8 mouse cellular contexts compared by ENCODE assay signal in the genomic region with DNA sequence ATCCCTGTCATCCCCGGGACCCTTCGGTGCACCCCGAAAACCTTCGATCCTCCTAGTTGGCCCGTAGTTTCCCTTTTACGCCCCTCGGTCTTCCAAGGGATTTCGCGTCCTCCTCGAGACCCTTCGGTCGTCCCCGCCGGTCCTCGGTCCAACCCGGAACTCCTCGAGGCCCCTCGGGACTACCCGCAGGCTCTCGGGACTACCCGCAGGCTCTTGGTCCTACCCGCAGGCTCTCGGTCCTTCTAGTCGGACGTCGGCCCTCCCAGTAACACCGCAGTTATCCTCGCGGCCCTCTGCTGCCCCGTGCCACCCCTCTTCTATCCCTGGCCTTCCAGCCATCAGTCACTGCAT. TPM values are rescaled to one million over a fixed set of nuclear protein-coding genes. Genes with fewer than 3 reads are reported as not detected.
DNase-seq lines count a peak whose midpoint lies in the region; ATAC-seq and TF ChIP-seq lines count a peak whose summit lies in the region.

No protein-coding gene starts in this region.

- H3K27ac ChIP-seq in thymus, adult 2 months (ENCODE audit: control insufficient read depth, insufficient read depth, low read length), result no peak overlapping the region
- H3K27ac ChIP-seq in cerebellum, adult 2 months (ENCODE audit: insufficient read depth, low read length), result no peak overlapping the region
- no peak overlapping the region for H3K27ac ChIP-seq in kidney, embryonic 16.5 days (ENCODE audit: low read length)
- H3K27ac ChIP-seq in macrophage, result peak overlapping the region; percentile 18; the same call in 1 of the 2 replicates

- H3K36me3 ChIP-seq in thymus, adult 2 months (ENCODE audit: control insufficient read depth, insufficient read depth, low read length), result peaks cover 36% of the 10 kb centered on the region
- peaks cover 37% of the 10 kb centered on the region for H3K36me3 ChIP-seq in kidney, embryonic 16.5 days (ENCODE audit: insufficient read depth, low read length)
- peaks cover 37% of the 10 kb centered on the region for H3K36me3 ChIP-seq in macrophage (ENCODE audit: inconsistent target)

- peaks cover 25% of the 10 kb centered on the region; the same call in 1 of the 2 replicates for H3K79me2 ChIP-seq in macrophage (ENCODE audit: inconsistent target)

- WGBS in thymus, adult 2 months, result 0% methylated on average over 30 of the region's 30 CpGs
- WGBS in cerebellum, adult 2 months, result under 1% methylated on average over 30 of the region's 30 CpGs
- under 1% methylated on average over 30 of the region's 30 CpGs for WGBS in kidney, embryonic 16.5 days
- 0% methylated on average over 30 of the region's 30 CpGs for WGBS in macrophage (ENCODE audit: missing documents)

- H3K27me3 ChIP-seq in thymus, adult 2 months (ENCODE audit: control insufficient read depth, insufficient read depth, low read length), result no peaks in the 10 kb centered on the region
- H3K27me3 ChIP-seq in cerebellum, adult 2 months (ENCODE audit: control insufficient read depth, insufficient read depth, low read length), result no peaks in the 10 kb centered on the region
- H3K27me3 ChIP-seq in kidney, embryonic 16.5 days (ENCODE audit: insufficient read depth, low read length), result no peaks in the 10 kb centered on the region

- no peaks in the 10 kb centered on the region for H3K9me3 ChIP-seq in kidney, embryonic 16.5 days (ENCODE audit: low read length)

- peaks cover 6% of the 10 kb centered on the region for H3K4me1 ChIP-seq in thymus, adult 2 months (replicated peaks; ENCODE audit: control insufficient read depth, insufficient read depth, low read length)
- H3K4me1 ChIP-seq in cerebellum, adult 2 months (ENCODE audit: control insufficient read depth, insufficient read depth, low read length), result peaks cover 8% of the 10 kb centered on the region; the same call in 1 of the 2 replicates
- peaks cover 10% of the 10 kb centered on the region for H3K4me1 ChIP-seq in kidney, embryonic 16.5 days (ENCODE audit: insufficient read depth, low read length)

- peak; percentile 67 for ATAC-seq in kidney, embryonic 16.5 days (ENCODE audit: low FRiP score, low TSS enrichment)

- DNase-seq in thymus, adult 2 months, result no peak
- DNase-seq in thymus, postnatal 0 days (ENCODE audit: low spot score), result no peak
- DNase-seq in cerebellum, adult 2 months, result peak in 1 of 2 experiments; percentile 14
- peak; percentile 13 for DNase-seq in gastrocnemius, postnatal 25 days
- peak; percentile 11 for DNase-seq in spleen, adult 12 weeks (ENCODE audit: low spot score)
- no peak for DNase-seq in B cell, adult 2 months

- TF ChIP-seq CTCF in thymus, adult 2 months (IDR thresholded peaks at IDR 0.05; ENCODE audit: borderline replicate concordance, control insufficient read depth, extremely low read depth, insufficient read depth, low read length, poor library complexity), result no peak
- no peak for TF ChIP-seq CTCF in cerebellum, adult 2 months (IDR thresholded peaks at IDR 0.05; ENCODE audit: borderline replicate concordance, insufficient read depth, low read depth, low read length)

- no peak for TF ChIP-seq POLR2A in thymus, adult 2 months (IDR thresholded peaks at IDR 0.05; ENCODE audit: control insufficient read depth, extremely low read depth, insufficient read depth, low read length, poor library complexity)
- no peak for TF ChIP-seq POLR2A in cerebellum, adult 2 months (IDR thresholded peaks at IDR 0.05; ENCODE audit: borderline replicate concordance, insufficient read depth, low read length)

- H3K4me3 ChIP-seq in thymus, adult 2 months (ENCODE audit: control insufficient read depth, insufficient read depth, low read length), result peak overlapping the region; percentile 88
- H3K4me3 ChIP-seq in cerebellum, adult 2 months (replicated peaks; ENCODE audit: insufficient read depth, low read depth, low read length), result peak overlapping the region; percentile 72
- H3K4me3 ChIP-seq in kidney, embryonic 16.5 days (ENCODE audit: low read length), result peak overlapping the region; percentile 92
- peak overlapping the region; percentile 89 for H3K4me3 ChIP-seq in macrophage (ENCODE audit: inconsistent target)

- H3K9ac ChIP-seq in kidney, embryonic 16.5 days (replicated peaks; ENCODE audit: low read length), result peak overlapping the region; percentile 92

- H3K4me2 ChIP-seq in kidney, embryonic 16.5 days (replicated peaks; ENCODE audit: low read depth, low read length), result peak overlapping the region; percentile 93

RNA-seq across cellular contexts. Expression of a gene that starts 0.5 kb away (rescaled TPM):
- polyA plus RNA-seq in thymus, adult 2 months (2012; rRNA removed), result 394 and 423 TPM in 2 replicates
- 463 and 506 TPM in 2 replicates for polyA plus RNA-seq in thymus, postnatal 0 days (2015; fragmentation: Nextera tagmentation; extraction: Ambion mirVana)
- 101 and 102 TPM in 2 replicates for polyA plus RNA-seq in cerebellum, adult 2 months (2012; rRNA removed)
- total RNA-seq in gastrocnemius, postnatal 25 days (2021), result 10 to 100 TPM; 32.6 to 37.8 TPM
- 162 and 182 TPM in 2 replicates for polyA plus RNA-seq in kidney, embryonic 16.5 days (2015; fragmentation: Nextera tagmentation; extraction: Ambion mirVana)
- 100 to 1,000 TPM; 113 to 211 (median 144) TPM for total RNA-seq in macrophage (2018; cell fraction: chromatin; rRNA removed)
- 100 to 1,000 TPM; 100 to 142 (median 120) TPM for total RNA-seq in macrophage (2018; cell fraction: cytosol; rRNA removed)
- 100 to 1,000 TPM in 9 of 26 experiments, 10 to 100 TPM in 17; 62.6 to 151 (median 91.1) TPM for total RNA-seq in macrophage (2018; cell fraction: nucleus; rRNA removed)
- 108 to 154 TPM (median 139 TPM) in 3 replicates for polyA plus RNA-seq in macrophage (2018)

RNA-seq across cellular contexts. Expression of a gene that starts 38.1 kb away (rescaled TPM):
- polyA plus RNA-seq in thymus, adult 2 months (2012; rRNA removed), result 18.8 and 24.9 TPM in 2 replicates
- 4.6 and 6.5 TPM in 2 replicates for polyA plus RNA-seq in thymus, postnatal 0 days (2015; fragmentation: Nextera tagmentation; extraction: Ambion mirVana)
- polyA plus RNA-seq in cerebellum, adult 2 months (2012; rRNA removed), result 0.57 and 0.65 TPM in 2 replicates
- total RNA-seq in gastrocnemius, postnatal 25 days (2021), result 1 to 10 TPM in 1 of 2 experiments, under 1 TPM in 1; 0.97 to 1.6 TPM
- 4.6 and 5.2 TPM in 2 replicates for polyA plus RNA-seq in kidney, embryonic 16.5 days (2015; fragmentation: Nextera tagmentation; extraction: Ambion mirVana)
- total RNA-seq in macrophage (2018; cell fraction: chromatin; rRNA removed), result 1 to 10 TPM in 2 of 26 experiments, under 1 TPM in 6, not detected in 18; 0.33 to 1.2 (median 0.51) TPM
- under 1 TPM in 4 of 26 experiments, not detected in 22; 0.05 to 0.24 (median 0.09) TPM for total RNA-seq in macrophage (2018; cell fraction: cytosol; rRNA removed)
- 1 to 10 TPM in 1 of 26 experiments, under 1 TPM in 5, not detected in 20; 0.28 to 1.1 (median 0.59) TPM for total RNA-seq in macrophage (2018; cell fraction: nucleus; rRNA removed)
- not detected in 3 replicates for polyA plus RNA-seq in macrophage (2018)

Comparison
In these comparisons a context has a peak if more than half of its experiments do, and no peak if none do; other contexts are left out.
1. DNase-seq: peak in gastrocnemius, postnatal 25 days (single experiment) and spleen, adult 12 weeks (single experiment); none in thymus, adult 2 months (single experiment), thymus, postnatal 0 days (single experiment) and B cell, adult 2 months (0 of 2).
2. Peak in every context shown above with its lines, with median percentiles within 50 percentile points of each other: H3K4me3 ChIP-seq.